Mouse (Mus musculus): ENCODE measurements around the gene Amt.

Amt gene

GRCm38 (mm10) chr9:108338886-108339781 is 42.5 kb downstream of the Amt start, which contains the start of gene Gpx1:
Gpx1 (plus strand) TSS chr9:108338903.
- DNase-seq (ENCODE audit: low spot score in 2 of 2): peak; percentile 86 to 88

GRCm38 (mm10) chr9:108339886-108340257 is 43.2 kb downstream of the Amt start:
- DNase-seq (ENCODE audit: low spot score in 2 of 2): peak; percentile 13 to 18

DNA sequence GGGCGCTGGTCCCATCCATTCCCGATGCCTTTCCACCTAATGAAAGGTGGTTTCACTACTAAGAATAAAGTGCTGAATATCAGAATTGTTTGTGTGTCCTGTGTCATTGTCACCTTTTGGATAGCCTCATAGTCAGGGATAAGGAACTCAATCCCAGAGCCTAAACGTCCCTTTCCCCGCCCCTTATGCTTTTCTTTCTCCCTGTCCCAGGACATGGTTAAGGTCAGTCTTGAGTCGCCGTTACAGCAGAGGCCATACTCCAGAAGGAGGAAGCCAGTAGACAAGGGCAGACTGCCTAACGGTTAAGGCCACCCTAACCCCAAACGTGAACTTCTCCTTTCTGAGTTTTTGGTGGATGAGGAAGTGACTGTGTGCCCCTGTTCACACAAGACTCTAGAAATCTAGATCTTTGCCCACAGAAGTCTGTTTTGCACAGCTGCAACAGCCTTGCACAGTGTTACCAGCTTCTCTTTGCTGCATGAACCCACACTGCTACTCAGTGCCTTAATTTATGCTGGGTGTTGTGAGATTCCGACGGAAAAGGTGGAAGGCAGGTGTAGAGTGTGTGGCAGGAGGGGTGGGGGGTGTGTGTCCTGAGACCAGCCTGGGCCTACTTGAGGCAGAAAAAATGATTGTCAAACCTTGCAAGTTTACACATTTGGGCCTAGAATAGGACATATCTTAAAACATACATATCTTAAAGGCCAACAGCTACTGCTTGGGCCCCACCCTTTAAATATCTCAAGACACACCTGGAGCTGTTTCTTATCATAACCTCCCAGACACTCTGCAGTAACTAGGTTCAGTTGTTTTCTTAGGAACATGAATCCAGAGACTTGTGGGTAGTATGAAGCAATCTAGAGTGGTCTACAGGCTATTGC is 43.8 kb downstream of the Amt start:
- peak in 1 of 2 experiments; percentile 29 for DNase-seq (ENCODE audit: low spot score in 2 of 2)

DNA sequence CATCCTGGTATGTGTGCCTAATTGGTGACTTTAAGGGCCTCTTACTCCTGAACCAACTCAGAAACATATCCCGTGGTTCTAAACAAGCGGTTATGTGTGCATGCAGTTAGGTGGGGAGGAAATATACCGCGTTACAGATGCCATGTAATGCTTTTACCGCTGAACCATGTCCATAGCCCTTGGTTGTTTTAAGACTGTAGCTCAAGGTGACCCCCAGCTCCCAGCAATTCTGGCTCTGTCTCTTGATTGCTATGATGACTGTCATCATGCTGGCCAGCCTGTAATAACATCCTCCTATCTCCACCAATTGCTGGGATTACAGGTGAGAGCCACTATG is 44.5 kb downstream of the Amt start:
- no peak for DNase-seq (ENCODE audit: low spot score in 2 of 2)

- no peak for DNase-seq (ENCODE audit: low spot score in 2 of 2)
These were observed 45.1 kb downstream of the Amt start for GRCm38 (mm10) chr9:108341801-108342200.

DNA sequence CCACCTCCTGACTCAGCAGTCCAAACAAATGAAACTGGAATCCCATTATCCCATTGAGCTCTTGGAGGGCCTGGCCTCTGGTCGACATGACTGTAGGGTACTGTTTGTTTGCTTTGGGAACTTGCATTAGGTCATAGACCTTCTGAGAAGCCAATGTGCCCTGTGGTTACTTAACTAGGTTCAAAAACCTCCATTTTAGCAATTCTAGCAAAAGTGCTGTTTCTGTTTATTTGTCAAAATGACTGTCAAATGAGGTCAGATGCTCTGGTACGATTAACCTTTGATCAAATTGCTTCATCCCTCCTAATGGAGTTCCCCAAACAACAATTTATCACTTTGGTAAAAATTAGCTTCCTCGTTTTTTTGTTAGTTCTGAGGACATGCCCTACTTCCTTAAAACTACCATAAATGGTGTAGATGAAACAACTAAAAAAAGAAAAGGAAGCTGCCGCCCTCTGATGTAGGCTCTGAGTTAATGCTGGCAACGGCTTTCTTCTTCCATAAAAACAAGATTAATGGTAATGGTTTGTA is 45.7 kb downstream of the Amt start:
- peak in 1 of 2 experiments; percentile 11 for DNase-seq (ENCODE audit: low spot score in 2 of 2)

GRCm38 (mm10) chr9:108343331-108343730 is 46.7 kb downstream of the Amt start:
- DNase-seq (ENCODE audit: low spot score in 2 of 2): no peak

- no peak for DNase-seq (ENCODE audit: low spot score in 2 of 2)
These were observed 47.2 kb downstream of the Amt start for GRCm38 (mm10) chr9:108343835-108344234.

GRCm38 (mm10) chr9:108344471-108344870 is 47.8 kb downstream of the Amt start:
- no peak for DNase-seq (ENCODE audit: low spot score in 2 of 2)

DNA sequence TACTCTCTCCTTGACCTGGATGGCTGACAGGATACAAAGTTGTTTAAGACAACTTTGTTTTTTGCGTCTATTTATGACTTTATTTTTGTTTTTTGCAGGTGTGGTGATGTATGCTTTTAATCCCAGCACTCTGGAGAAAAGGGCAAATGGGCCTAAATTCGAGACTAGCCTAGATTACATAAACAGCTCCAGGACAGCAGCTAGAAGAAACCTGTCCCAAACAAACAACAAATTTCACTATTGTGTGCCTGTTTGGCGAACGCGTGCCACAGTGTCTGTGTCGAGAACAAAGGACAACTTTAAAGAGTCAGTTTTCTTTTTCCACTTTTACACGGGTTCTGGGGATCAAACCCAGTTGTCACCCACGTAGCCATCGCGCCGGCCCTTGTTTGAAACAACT is 50.4 kb downstream of the Amt start:
- no peak for DNase-seq (ENCODE audit: low spot score in 2 of 2)

GRCm38 (mm10) chr9:108347540-108348289 is 51.1 kb downstream of the Amt start, which contains the start of gene Usp4:
Usp4 (plus strand) TSS chr9:108347853.
- peak; percentile 66 to 75 for DNase-seq (ENCODE audit: low spot score in 2 of 2)

GRCm38 (mm10) chr9:108348290-108348680 is 51.6 kb downstream of the Amt start:
- DNase-seq (ENCODE audit: low spot score in 2 of 2): no peak

DNA sequence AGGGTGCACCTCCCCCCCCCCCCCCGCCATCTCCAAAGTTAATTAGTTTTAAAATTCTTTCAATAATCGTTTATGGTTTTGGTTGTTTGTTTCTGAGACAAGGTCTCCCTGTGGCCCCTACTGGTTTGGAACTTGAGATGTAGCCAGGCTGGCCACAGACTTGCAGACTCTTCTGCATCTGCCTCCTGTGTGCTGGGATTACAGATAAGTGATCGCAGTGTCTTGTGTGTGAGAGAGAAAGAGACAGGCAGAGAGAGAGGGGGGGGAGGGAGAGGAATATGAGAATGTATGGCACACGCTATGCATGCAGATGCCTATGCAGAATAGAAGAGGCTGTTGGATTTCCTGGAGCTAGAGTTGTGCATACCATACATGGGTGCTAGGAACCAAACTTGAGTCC is 53.1 kb downstream of the Amt start:
- no peak for DNase-seq (ENCODE audit: low spot score in 2 of 2)
